Mouse (Mus musculus): ENCODE results near the gene Capn11. TPM values are rescaled to one million over a fixed set of nuclear protein-coding genes. Genes with fewer than 3 reads are reported as not detected.

Capn11 gene
- polyA plus RNA-seq, 1 experiment from 2014 or later, result not detected

DNA sequence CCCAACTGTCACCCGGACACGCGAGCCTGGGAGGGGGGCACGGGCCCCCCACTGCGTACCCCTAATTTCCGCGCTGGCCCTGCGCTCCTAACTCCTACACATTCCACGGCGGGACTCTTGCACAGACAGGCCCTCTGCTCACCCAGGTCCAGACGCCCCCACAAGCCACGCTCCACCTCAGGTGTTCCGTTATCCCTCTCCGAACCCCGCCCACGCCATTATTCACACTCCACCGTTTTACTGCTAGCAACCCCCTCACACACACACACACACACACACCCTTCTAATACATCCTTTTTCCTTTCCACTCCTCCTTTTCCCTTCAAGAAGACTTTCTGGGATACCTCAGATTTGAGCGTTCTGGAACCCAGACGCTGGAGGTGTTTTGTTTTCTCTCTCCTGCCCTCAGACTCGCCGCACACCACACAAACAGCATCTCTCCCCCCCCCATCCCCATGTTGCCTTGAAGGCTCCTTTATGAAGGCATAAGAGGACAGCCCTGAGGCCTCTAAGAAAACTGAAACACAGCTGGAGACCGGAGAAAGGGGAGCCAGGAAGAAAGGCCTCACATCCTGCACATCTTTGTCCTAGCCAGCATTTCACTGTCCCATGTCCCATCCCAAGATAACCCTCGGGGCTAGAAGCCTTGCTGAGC is 63.3 kb downstream of the Capn11 start:
- ATAC-seq (no peak), DNase-seq (no peak)
- Histone ChIP-seq H3K36me3 (replicated peaks; ENCODE audit: insufficient read depth, low read length) (peaks cover 8% of the 10 kb centered on the region), H3K4me2 (ENCODE audit: low read depth, low read length) (peak overlapping the region; percentile 96), H3K27ac (ENCODE audit: low read depth) (peak overlapping the region; percentile 77), H3K4me3 (ENCODE audit: low read depth, low read length) (peak overlapping the region; percentile 75), H3K27me3 (ENCODE audit: insufficient read depth, low read length) (no peaks in the 10 kb centered on the region), H3K9me3 (ENCODE audit: low read length) (no peaks in the 10 kb centered on the region), H3K9ac (replicated peaks) (peak overlapping the region; percentile 80), H3K4me1 (ENCODE audit: insufficient read depth) (peaks cover 75% of the 10 kb centered on the region)
- 14% methylated on average over 23 of the region's 23 CpGs for WGBS (ENCODE audit: insufficient replicate concordance)
- TF ChIP-seq EP300 (IDR thresholded peaks at IDR 0.05; ENCODE audit: low read depth) (no peak), CTCF (IDR thresholded peaks at IDR 0.05; ENCODE audit: low read depth) (no peak)

DNA sequence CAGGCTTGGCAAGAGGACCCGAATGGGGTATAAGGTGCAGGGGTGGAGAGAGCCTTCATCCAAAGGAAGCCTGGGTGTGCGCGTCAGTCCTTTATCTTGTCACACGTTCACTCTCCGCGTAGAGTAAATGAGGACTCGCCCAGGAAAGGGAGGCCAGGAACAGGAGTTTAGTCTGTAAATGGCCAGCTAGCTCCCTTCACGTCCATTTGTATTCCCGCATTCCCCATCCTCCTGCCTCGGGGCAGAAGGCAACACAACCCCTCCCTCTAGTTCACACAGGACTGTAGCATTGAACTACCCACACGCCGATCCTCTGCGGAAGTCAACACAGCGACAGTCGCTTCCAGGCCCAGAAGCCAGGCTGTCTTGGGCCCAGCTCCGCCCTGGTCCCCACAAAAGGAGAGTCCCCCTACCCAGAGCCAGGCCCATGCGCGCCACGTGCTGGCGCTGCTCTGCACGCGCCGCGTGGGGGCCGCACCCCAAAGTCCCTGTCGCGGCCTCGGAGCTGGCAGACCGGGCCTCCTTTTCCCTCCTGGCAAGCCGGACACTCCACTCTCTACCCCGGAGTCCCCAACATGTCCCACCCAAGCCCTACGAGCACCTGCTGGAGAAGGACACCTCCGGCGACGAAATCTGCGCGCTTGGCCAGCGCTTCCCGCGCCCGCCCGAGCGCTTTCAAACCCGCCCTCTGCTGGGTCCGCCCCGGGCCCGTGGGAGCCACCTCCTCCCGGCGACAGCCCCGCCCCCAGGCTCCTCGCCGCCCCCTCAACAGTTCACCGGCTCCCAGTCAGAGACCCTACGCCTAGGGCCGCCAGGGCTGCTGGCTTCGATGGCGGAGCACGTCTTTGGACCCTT is 64.0 kb downstream of the Capn11 start:
- Histone ChIP-seq H3K9me3 (ENCODE audit: low read length) (no peaks in the 10 kb centered on the region), H3K27ac (ENCODE audit: low read depth) (peak overlapping the region; percentile 77), H3K4me2 (ENCODE audit: low read depth, low read length) (peak overlapping the region; percentile 96), H3K27me3 (ENCODE audit: insufficient read depth, low read length) (no peaks in the 10 kb centered on the region), H3K36me3 (replicated peaks; ENCODE audit: insufficient read depth, low read length) (peaks cover 16% of the 10 kb centered on the region), H3K4me3 (ENCODE audit: low read depth, low read length) (peak overlapping the region; percentile 75), H3K4me1 (ENCODE audit: insufficient read depth) (peaks cover 81% of the 10 kb centered on the region), H3K9ac (replicated peaks) (peak overlapping the region; percentile 80)
- peak; percentile 87 for DNase-seq
- 3% methylated on average over 56 of the region's 58 CpGs for WGBS (ENCODE audit: insufficient replicate concordance)
- peak; percentile 44 for ATAC-seq
- TF ChIP-seq EP300 (IDR thresholded peaks at IDR 0.05; ENCODE audit: low read depth) (no peak), CTCF (IDR thresholded peaks at IDR 0.05; ENCODE audit: low read depth) (peak; percentile 7; the same call in 1 of the 2 replicates)

DNA sequence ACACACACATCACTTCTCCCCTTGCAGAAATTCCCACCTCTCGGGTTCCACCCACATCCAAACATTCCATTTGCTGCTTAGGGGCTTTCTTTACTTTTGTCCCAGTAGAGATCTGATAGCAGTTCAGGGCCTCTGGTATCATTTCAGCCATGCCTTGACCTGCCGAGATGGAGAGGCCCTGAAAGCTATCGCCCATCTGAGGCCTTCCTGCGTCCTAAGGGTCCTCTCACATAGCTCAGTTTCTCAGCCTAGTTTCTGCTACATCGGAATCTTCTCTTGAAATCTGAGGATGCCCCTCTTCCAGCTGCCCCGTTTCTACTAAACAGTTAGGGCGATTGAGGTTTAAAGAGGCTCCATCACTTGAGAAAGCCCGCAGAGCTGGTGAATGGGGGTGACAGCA is 64.9 kb downstream of the Capn11 start:
- Histone ChIP-seq H3K9me3 (ENCODE audit: low read length) (no peaks in the 10 kb centered on the region), H3K36me3 (replicated peaks; ENCODE audit: insufficient read depth, low read length) (peaks cover 25% of the 10 kb centered on the region), H3K27me3 (ENCODE audit: insufficient read depth, low read length) (no peaks in the 10 kb centered on the region), H3K9ac (replicated peaks) (peak overlapping the region; percentile 80), H3K4me3 (ENCODE audit: low read depth, low read length) (peak overlapping the region; percentile 75), H3K4me2 (ENCODE audit: low read depth, low read length) (peak overlapping the region; percentile 96), H3K27ac (ENCODE audit: low read depth) (peak overlapping the region; percentile 77; the same call in 1 of the 2 replicates), H3K4me1 (ENCODE audit: insufficient read depth) (peaks cover 77% of the 10 kb centered on the region)
- DNase-seq (no peak), ATAC-seq (no peak)
- WGBS (ENCODE audit: insufficient replicate concordance), result 33% methylated on average over 8 of the region's 8 CpGs
- no peak for TF ChIP-seq EP300 (IDR thresholded peaks at IDR 0.05; ENCODE audit: low read depth)
- no peak for TF ChIP-seq CTCF (IDR thresholded peaks at IDR 0.05; ENCODE audit: low read depth)

DNA sequence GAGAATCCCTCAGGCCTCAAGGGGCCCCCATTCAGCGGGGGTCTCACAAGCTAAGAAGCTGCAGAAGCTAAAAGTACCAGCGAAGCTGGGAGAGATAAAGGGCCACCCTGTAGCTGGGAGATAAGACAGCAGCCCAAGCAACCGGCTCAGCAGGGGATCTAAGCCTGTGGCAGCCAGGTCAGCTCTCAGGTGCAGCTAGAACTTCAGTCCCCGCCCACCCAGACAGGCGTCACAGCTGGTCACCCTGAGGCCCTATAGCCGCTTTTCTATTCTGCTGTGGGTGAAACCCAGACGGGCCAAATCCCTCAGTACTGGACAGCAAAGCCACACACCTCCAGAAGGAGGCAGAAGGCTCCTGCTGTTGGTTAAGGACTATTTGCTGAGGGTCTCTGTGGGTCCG is 65.6 kb downstream of the Capn11 start:
- Histone ChIP-seq H3K27me3 (ENCODE audit: insufficient read depth, low read length) (no peaks in the 10 kb centered on the region), H3K9ac (replicated peaks) (peak overlapping the region; percentile 80), H3K4me3 (ENCODE audit: low read depth, low read length) (peak overlapping the region; percentile 75), H3K9me3 (ENCODE audit: low read length) (no peaks in the 10 kb centered on the region), H3K36me3 (replicated peaks; ENCODE audit: insufficient read depth, low read length) (peaks cover 32% of the 10 kb centered on the region), H3K4me2 (ENCODE audit: low read depth, low read length) (peak overlapping the region; percentile 96), H3K4me1 (ENCODE audit: insufficient read depth) (peaks cover 74% of the 10 kb centered on the region), H3K27ac (ENCODE audit: low read depth) (peak overlapping the region; percentile 77)
- TF ChIP-seq CTCF (IDR thresholded peaks at IDR 0.05; ENCODE audit: low read depth), result peak; percentile 31
- peak; percentile 53; the same call in 1 of the 2 replicates for TF ChIP-seq EP300 (IDR thresholded peaks at IDR 0.05; ENCODE audit: low read depth)
- peak; percentile 35 for ATAC-seq
- peak; percentile 75 for DNase-seq
- 27% methylated on average over 8 of the region's 8 CpGs for WGBS (ENCODE audit: insufficient replicate concordance)

DNA sequence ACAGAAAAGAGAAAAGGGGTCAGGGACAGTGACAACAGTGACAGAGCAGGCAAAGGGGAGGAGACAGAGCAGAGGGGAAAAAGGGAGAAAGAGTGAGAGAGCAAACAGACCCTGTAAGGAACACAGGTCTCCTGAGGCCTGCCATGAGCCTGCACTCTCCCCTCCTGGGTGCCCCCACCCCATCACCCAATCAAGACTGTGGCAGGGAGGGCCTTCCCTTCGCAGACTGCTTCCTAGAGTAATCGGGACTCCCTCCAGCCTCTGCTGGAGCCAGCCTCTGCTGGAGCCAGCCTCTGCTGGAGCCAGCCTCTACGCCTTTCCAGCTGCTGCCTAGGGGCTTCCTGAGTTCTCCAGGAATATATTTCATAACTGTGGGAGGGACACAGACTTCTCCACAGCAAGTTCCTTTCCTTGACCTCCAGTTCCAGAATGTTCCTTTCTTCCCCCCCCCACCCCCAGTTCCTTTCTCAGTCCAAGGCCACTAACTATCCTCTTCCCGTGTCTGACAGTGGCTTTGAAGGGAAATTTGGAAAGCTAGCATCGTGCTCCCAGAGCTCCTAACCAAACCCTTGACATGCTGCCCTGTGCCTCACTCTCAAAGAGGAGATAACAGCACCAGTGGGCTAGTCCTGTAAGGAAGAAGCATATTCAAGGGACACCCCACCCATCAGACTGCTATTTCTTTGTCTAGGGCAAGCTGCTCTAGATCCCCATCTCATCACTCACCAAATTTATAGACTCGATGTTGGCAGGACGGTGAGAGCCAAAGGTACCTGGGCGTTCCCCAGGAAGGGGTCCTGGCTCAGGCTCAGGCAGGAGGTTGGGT is 66.3 kb downstream of the Capn11 start:
- peak overlapping the region; percentile 80 for H3K9ac ChIP-seq (replicated peaks)
- WGBS (ENCODE audit: insufficient replicate concordance), result 32% methylated on average over 8 of the region's 8 CpGs
- H3K9me3 ChIP-seq (ENCODE audit: low read length), result no peaks in the 10 kb centered on the region
- peak overlapping the region; percentile 96 for H3K4me2 ChIP-seq (ENCODE audit: low read depth, low read length)
- peaks cover 67% of the 10 kb centered on the region for H3K4me1 ChIP-seq (ENCODE audit: insufficient read depth)
- DNase-seq, result no peak
- no peak for ATAC-seq
- peak overlapping the region; percentile 75 for H3K4me3 ChIP-seq (ENCODE audit: low read depth, low read length)
- no peaks in the 10 kb centered on the region for H3K27me3 ChIP-seq (ENCODE audit: insufficient read depth, low read length)
- H3K36me3 ChIP-seq (replicated peaks; ENCODE audit: insufficient read depth, low read length), result peaks cover 37% of the 10 kb centered on the region
- H3K27ac ChIP-seq (ENCODE audit: low read depth), result peak overlapping the region; percentile 77
- TF ChIP-seq EP300 (IDR thresholded peaks at IDR 0.05; ENCODE audit: low read depth) (no peak), CTCF (IDR thresholded peaks at IDR 0.05; ENCODE audit: low read depth) (no peak)

Data from liver, postnatal 0 days (tissue).